Mouse (Mus musculus) induced T-regulatory cell, adult 2 months (primary cell): Measurements from ENCODE around the gene Ptges2.
"Not testable (repeated sequence)": the region's sequence is repeated elsewhere in the genome, so short reads cannot be mapped to it uniquely, and the experiment has no call there.

Experiments used
- DNase-seq: peaks from one replicate; pipeline ENCODE4 v3.0.0-alpha.2; 2012; ENCODE audit warnings: low read depth

Gene Ptges2

GRCm38 (mm10) chr2:32395484-32395945, at the start of gene Ptges2:
Gene Ptges2, plus strand, starts transcription at chr2:32395896.
- peak; percentile 95 for DNase-seq

- no peak for DNase-seq
These were observed 48.7 kb upstream of the Ptges2 start for GRCm38 (mm10) chr2:32347019-32347418.

- no peak for DNase-seq
These were observed 47.4 kb upstream of the Ptges2 start for GRCm38 (mm10) chr2:32348311-32348710.

DNA sequence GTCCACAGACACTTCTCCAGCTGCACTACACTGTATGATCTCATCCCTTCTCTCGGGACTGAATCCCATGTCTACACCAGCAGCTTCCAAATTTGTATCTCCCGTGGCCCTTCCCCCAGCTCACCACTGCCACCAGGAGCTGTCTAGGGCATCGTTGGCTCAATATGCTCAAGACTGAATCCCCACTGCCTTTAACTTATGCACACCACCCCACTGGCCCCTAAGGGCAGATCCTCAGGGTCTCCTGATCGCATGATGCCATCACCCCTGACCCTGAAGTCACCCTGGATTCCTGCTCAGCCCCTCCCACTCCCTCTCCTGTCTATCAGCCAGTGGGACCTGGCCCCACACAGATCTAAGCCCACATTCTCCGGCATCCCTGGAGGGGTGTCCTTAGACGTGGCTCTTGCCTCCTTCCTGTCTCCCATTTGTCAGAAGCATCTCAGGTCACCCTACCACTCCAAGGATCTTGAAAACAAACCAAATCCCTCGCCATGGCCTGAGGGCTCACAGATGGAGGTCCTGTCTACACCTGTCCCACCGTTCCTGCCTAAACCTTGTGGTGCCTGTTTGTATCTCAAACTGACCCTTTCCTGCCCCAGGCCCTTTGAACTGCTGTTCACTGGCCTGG, 46.0 kb upstream of the Ptges2 start:
- no peak for DNase-seq

DNA sequence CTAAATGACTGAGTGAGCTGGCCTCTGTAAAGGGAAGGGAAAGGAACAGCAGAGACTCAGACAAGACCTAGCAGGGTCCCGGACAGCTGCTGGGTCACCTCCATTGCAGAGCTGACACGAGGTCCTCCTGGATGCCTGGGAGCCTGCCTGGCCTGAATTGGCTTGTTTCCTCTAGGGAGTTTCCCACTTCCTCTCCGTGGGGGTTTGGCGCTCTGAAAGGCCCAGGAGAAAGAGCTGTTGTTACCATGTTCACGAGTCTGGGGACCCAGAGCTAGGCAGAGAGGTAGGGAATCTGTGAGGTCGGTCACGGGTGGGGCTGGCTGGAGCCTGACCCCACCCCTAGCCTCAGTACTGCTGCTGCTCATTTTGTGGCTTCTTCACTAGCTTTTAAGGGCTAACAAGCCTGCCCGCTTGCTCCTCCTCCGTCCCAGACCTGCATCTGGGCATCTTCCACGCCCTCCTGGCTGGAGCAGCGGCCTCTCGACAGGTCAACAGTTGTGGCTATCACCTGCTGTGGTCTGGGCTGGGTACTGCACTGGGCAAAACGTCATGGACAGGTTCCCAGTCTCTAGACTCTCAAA, 45.1 kb upstream of the Ptges2 start:
- DNase-seq, result no peak

DNA sequence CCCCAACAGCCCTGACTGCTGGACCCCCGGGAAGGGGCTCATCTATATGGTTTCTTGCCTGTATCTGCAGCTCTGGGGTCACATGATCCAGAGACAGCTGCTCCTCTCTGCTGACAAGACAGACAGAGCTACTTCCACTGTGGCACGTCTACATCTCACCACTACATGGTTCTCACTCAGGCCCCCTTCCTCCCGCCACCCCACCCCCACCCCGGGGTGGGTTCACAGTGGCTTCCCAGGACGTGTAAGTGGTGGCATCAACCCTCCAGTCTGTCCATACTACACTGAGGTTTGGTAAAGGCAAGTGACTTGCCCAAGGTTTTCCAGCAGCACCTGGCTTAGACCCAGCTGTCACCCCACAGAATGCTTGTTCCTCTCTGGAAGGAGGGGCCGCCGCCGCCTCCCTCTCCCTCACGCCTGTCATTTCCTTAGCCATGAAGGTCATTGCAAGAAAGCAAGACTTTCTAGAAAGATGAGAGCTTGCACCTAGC, 44.2 kb upstream of the Ptges2 start:
- DNase-seq, result peak; percentile 37

GRCm38 (mm10) chr2:32352151-32353006, 43.3 kb upstream of the Ptges2 start, which contains the start of gene Ciz1:
Gene Ciz1, plus strand, starts transcription at chr2:32352327.
- peak; percentile 56 for DNase-seq

DNA sequence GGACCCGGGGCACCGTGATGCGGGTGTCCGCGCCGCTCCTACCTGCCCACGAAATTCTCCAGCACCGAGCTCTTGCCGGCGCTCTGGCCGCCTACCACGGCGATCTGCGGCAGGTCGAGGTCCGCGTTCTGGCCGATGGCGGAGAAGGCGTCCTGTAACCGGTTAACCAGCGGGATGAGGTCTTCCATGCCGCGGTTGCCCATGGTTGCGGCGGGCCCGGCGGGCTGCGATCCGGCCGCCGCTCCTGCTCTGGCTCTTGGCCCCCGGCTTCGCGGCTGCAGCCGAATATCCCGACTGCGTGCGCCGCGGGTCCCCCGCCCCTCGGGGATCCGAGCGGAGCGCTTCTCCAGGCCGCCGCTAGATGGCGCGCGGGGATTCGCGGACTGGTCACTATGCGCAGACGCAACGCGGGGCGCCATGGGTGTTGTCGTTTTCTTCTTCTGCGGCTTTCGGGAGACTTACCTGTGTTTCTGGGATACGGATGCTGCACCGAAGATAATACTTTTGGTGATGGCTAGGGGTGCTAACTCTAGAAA, 42.6 kb upstream of the Ptges2 start, which contains the start of gene Dnm1:
Gene Dnm1, minus strand, starts transcription at position 332 of the 536 bp plus-strand sequence.
- peak; percentile 89 for DNase-seq

GRCm38 (mm10) chr2:32353836-32354235, 41.9 kb upstream of the Ptges2 start:
- no peak for DNase-seq

- DNase-seq, result no peak
These were observed 41.3 kb upstream of the Ptges2 start for GRCm38 (mm10) chr2:32354336-32354895.

- DNase-seq, result no peak
These were observed 39.5 kb upstream of the Ptges2 start for GRCm38 (mm10) chr2:32356216-32356615.

DNA sequence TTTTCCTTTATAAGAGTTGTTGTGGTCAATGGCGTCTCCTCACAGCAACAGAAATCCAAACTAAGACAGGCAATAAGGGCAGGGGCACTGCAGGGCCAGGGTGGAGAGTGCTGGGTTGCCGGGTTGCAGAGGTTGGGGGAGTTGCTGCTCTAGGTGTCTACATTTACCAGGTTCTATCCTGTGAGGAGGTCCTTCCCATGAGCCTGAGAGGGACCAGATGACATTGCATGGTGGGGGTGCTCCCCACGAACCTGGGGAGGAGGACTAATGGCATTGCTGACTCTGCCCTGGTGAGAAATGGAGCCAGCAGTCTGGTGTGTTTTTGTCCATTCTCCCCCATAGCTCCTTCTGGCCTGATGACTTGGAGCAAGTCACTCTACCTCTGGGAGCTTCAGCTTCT, 38.0 kb upstream of the Ptges2 start:
- DNase-seq, result no peak

DNA sequence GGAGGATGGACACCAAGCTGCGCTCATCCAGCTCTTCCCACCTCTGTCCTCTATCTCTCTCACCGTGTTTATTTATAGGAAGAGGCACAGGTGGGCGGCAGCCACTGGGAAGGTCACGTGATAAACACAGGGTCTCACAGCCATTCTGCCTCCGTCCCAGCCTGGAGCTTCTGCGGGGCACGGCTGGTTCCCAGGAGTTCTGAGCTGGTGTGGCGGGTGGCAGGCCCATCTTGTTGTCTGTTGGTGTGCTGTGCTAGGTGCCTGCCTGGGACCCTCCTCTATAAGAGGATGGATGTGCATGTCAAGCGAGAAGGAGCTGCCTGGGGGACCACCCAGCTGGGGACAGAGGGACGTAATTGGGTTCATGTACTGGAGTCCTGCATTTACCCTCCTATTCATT, 37.3 kb upstream of the Ptges2 start:
- no peak for DNase-seq

- peak; percentile 82 for DNase-seq
These were observed 35.0 kb upstream of the Ptges2 start for GRCm38 (mm10) chr2:32360741-32361140.

- DNase-seq, result peak; percentile 76
These were observed 34.3 kb upstream of the Ptges2 start for GRCm38 (mm10) chr2:32361437-32361836.

GRCm38 (mm10) chr2:32362274-32362673, 33.4 kb upstream of the Ptges2 start:
- DNase-seq, result not testable (repeated sequence)

- DNase-seq, result peak; percentile 91
These were observed 32.8 kb upstream of the Ptges2 start for GRCm38 (mm10) chr2:32362817-32363340.

GRCm38 (mm10) chr2:32363376-32364106, 32.2 kb upstream of the Ptges2 start:
- DNase-seq, result peak; percentile 70

DNA sequence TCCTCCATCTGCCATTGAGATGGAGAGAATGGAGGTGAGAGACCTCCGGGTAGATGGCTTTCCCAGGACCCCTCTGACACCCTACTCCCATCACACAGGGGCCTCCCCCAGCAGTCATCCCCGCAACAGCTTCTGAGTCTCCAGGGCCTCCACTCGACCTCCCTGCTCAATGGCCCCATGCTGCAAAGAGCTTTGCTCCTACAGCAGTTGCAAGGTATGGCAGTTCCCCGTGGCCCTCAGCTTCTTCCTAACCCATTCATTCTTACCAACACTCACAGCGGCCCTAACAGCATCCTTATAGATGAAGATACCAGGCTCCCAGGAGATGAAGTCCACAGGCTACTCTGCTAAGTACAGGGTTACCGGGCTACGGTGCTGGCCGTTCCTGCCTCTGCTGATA, 31.6 kb upstream of the Ptges2 start:
- peak; percentile 26 for DNase-seq

GRCm38 (mm10) chr2:32367315-32367714, 28.4 kb upstream of the Ptges2 start:
- no peak for DNase-seq

DNA sequence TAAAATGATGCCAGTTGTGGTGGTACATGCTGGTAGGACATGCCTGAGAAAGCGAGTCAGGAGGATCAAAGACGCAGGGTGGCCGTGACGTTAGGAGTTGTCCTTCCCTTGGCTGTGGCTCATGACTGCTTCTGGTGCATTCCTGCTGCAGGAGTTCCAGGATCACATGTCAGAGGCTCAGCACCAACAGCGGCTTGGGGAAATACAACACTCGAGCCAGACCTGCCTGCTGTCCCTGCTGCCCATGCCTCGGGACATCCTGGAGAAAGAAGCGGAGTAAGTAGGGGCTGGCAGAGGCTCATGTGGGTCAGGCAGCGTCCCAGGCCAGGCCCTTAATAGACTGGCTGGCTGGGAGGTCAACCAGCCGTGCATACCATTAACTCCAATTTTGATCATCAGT, 21.5 kb upstream of the Ptges2 start:
- no peak for DNase-seq
